Mouse (Mus musculus): ENCODE measurements at regions not wholly inside any gene's neighbourhood (a gene's known extent, or its start where the extent isn't known, plus 50 kb on each side); places are given as distances from the start of the nearest gene placed in this dataset.

DNA sequence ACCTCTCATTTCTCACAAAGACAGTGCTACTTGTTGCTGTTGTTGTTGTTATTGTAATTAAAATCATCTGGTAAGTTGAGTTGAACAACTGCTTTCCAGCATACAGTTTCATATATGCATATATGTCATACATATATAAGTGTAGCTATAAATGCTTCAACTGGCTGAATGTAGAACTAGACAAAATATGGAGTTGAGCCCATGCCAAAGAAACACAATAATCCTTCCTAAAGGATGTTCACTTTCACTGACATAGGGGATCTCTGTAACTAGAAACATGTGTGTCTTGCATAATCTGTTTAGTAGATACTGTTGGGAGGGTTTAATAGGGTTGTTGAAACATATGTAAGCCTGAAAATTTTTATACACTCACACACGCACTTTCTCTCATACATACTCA lies 247.9 kb downstream of the Rfpl4b start:
- H3K9me3 ChIP-seq (replicated peaks) = no peaks in the 10 kb centered on the region
- no peak overlapping the region for H3K27ac ChIP-seq (replicated peaks)
- H3K9ac ChIP-seq = no peak overlapping the region
- H3K4me2 ChIP-seq = no peak overlapping the region
- no peaks in the 10 kb centered on the region for H3K4me1 ChIP-seq (replicated peaks)
- no peaks in the 10 kb centered on the region for H3K27me3 ChIP-seq
- no peak for ATAC-seq (ENCODE audit: insufficient read depth)
- WGBS (ENCODE audit: insufficient replicate concordance) = 66% methylated on average over 1 of the region's 1 CpGs
- H3K36me3 ChIP-seq (replicated peaks) = no peaks in the 10 kb centered on the region
- no peak overlapping the region for H3K4me3 ChIP-seq (replicated peaks)

DNA sequence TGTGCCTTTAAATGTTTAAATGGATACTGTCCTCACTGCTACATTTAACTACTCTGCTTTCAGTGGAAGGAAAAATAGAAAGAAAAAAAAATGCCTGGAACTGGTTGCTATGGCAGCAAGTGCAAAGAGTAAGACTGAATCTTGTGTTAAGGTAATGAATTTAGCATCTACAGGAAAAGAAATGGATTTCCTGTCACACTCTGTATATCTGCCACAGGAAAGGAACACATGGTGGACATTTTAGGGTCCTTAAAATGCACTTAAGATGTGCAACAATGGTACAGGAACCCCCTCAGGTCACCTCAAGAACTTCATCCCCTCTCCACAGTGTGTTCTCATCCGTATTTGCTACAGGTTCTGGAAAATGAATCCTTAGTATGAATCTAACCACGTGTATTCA lies 248.4 kb downstream of the Rfpl4b start:
- no peaks in the 10 kb centered on the region for H3K9me3 ChIP-seq (replicated peaks)
- no peaks in the 10 kb centered on the region for H3K27me3 ChIP-seq
- H3K27ac ChIP-seq (replicated peaks) = no peak overlapping the region
- no peaks in the 10 kb centered on the region for H3K36me3 ChIP-seq (replicated peaks)
- no peak overlapping the region for H3K4me2 ChIP-seq
- H3K4me1 ChIP-seq (replicated peaks) = no peaks in the 10 kb centered on the region
- H3K4me3 ChIP-seq (replicated peaks) = no peak overlapping the region
- WGBS (ENCODE audit: insufficient replicate concordance) = 29% methylated on average over 2 of the region's 2 CpGs
- H3K9ac ChIP-seq = no peak overlapping the region
- no peak for ATAC-seq (ENCODE audit: insufficient read depth)

DNA sequence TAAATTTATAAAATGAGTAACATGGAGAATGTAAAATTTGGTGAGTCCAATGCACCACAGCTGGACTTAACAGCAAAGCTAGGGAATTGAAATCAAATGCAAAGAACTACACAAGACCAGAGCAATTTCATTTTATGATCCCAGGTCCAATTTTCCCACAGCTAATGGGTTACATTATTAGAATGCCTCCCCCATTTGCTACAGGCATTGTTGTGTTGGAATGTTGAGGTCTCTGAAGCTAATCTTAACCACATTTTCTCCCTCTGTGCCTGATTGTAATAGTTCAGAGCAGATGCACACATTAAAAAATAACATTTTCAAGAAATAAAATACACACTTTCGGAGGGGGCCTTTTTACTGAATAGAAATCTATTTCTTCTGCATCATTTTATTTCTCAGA lies 254.3 kb downstream of the Rfpl4b start:
- H3K36me3 ChIP-seq (replicated peaks) = no peaks in the 10 kb centered on the region

DNA sequence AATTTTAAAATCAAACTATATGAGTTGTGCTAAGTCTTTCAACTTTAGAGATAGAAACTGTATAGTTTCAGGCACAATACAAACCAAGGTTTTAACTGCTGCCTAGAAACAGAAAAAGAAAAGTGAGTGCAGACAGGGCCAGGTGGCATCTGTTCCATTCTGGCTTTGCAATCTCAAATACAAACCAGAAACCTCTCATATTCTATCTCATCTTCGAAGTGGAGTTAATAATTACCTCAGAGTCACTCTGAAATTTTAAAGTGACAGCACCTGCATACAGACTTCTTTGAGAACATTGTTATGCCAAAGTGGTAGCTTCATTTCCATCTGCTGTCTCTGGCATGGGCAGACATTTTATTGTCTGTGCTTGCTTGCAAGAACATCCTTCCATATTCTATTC lies 255.2 kb downstream of the Rfpl4b start:
- no peak overlapping the region for H3K4me3 ChIP-seq (replicated peaks)
- no peaks in the 10 kb centered on the region for H3K4me1 ChIP-seq (replicated peaks)
- no peaks in the 10 kb centered on the region for H3K27me3 ChIP-seq
- H3K4me2 ChIP-seq = no peak overlapping the region
- WGBS (ENCODE audit: insufficient replicate concordance) = 48% methylated on average over 1 of the region's 1 CpGs
- H3K9ac ChIP-seq = no peak overlapping the region
- no peaks in the 10 kb centered on the region for H3K36me3 ChIP-seq (replicated peaks)
- no peak overlapping the region for H3K27ac ChIP-seq (replicated peaks)
- no peak for ATAC-seq (ENCODE audit: insufficient read depth)
- H3K9me3 ChIP-seq (replicated peaks) = no peaks in the 10 kb centered on the region

More for the DNA sequence above, 254.3 kb downstream of the Rfpl4b start:
- Histone ChIP-seq H3K9me3 (replicated peaks) (no peaks in the 10 kb centered on the region), H3K4me3 (replicated peaks) (no peak overlapping the region), H3K9ac (no peak overlapping the region), H3K27me3 (no peaks in the 10 kb centered on the region), H3K4me2 (no peak overlapping the region), H3K4me1 (replicated peaks) (no peaks in the 10 kb centered on the region), H3K27ac (replicated peaks) (no peak overlapping the region)
- ATAC-seq (ENCODE audit: insufficient read depth) = no peak
- WGBS (ENCODE audit: insufficient replicate concordance) = 55% methylated on average over 1 of the region's 1 CpGs

DNA sequence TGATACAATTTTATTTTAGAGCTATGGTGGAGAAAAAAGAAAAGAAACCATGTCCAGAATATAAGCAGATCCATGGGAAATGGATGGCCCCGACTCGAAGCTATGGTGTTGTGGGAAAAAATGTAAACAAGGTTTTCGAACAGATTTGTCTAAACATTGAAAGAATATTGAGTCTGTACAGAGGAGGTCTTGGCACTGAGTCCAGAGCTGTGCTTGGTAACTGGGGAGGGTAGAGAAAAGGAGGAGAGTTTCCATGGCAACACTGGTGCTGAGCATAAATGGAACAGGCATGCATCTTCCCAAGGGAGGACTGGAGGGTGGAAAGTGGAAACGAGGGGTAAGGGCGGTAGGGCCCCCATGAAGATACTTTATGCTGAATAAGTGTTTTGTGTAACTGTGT lies 266.5 kb downstream of the Rfpl4b start:
- Histone ChIP-seq H3K27me3 (no peaks in the 10 kb centered on the region), H3K27ac (replicated peaks) (no peak overlapping the region)
- no peak for ATAC-seq (ENCODE audit: insufficient read depth)

DNA sequence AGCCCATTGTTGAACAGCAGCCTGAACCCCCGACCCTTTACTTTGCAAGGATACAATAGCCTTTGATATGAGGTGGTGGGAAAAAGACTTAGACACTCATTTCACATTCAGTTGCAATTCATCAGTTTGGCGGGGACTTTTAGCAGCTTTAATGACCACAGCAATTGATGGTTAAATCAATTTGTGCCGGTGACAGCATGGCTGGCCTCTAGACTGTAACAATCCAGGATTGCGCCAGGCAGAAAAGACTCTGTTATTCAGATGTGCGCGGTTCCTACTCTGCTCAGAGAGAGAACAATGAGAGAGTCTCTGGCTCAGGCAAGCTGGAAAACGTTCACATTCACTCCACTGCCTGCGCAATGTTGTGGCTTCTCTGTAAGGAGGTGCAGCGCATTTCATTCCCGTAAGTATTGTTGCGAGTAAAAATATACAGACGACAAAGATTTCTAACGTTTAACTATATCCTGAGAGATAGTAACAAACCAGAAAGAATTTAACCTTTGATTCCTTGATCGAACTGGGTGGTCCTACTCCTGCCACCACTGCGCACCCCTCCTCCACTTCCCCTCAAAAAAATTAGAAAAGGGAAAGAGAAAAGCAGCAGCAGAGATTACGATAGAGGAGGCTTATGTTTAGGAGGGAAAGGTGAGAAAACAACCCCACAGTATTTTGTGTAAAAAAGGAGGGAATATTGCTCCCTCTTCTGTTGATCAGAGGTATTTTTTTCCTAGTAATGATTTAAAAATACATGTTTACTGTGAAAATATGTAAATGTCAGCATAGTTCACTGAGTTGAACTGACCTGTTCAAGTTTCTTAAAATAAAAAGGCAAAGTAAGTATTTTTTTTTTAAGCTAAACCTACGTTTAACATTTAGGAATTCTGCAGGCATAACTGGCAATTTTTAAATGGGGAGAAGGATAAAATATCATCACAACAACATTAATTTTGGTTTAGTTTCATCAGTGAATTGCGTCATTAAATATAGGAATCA lies 267.6 kb downstream of the Rfpl4b start:
- no peak overlapping the region for H3K27ac ChIP-seq (replicated peaks)
- H3K27me3 ChIP-seq = no peaks in the 10 kb centered on the region
- H3K9ac ChIP-seq = no peak overlapping the region
- no peaks in the 10 kb centered on the region for H3K36me3 ChIP-seq (replicated peaks)
- ATAC-seq (ENCODE audit: insufficient read depth) = no peak
- no peaks in the 10 kb centered on the region for H3K4me1 ChIP-seq (replicated peaks)
- H3K9me3 ChIP-seq (replicated peaks) = no peaks in the 10 kb centered on the region
- no peak overlapping the region for H3K4me3 ChIP-seq (replicated peaks)
- H3K4me2 ChIP-seq = peak overlapping the region; percentile 27; the same call in 1 of the 2 replicates
- WGBS (ENCODE audit: insufficient replicate concordance) = 19% methylated on average over 18 of the region's 18 CpGs

More for the DNA sequence above, 266.5 kb downstream of the Rfpl4b start:
- Histone ChIP-seq H3K4me2 (no peak overlapping the region), H3K4me1 (replicated peaks) (no peaks in the 10 kb centered on the region), H3K9ac (no peak overlapping the region), H3K4me3 (replicated peaks) (no peak overlapping the region), H3K36me3 (replicated peaks) (no peaks in the 10 kb centered on the region), H3K9me3 (replicated peaks) (no peaks in the 10 kb centered on the region)
- 61% methylated on average over 5 of the region's 5 CpGs for WGBS (ENCODE audit: insufficient replicate concordance)

DNA sequence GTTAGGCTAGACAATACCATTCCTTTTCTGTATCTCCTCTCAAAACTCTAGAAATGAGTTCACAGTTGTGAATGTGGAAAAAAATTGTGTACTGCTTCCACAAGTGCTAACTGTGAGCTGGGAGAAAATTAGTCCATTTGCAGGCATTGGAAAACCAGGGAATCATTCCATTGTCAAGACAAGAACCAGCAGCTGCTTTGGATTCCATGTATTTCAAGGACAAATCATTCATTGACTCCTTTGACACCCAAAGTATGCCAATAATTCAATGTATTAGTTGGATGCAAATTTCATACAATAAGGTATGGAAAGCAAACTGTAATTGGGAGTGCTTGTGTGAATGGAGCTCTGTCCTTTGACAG lies 268.3 kb downstream of the Rfpl4b start:
- H3K27ac ChIP-seq (replicated peaks) = no peak overlapping the region
- no peaks in the 10 kb centered on the region for H3K27me3 ChIP-seq
- no peak overlapping the region for H3K4me3 ChIP-seq (replicated peaks)
- H3K36me3 ChIP-seq (replicated peaks) = no peaks in the 10 kb centered on the region
- H3K9me3 ChIP-seq (replicated peaks) = no peaks in the 10 kb centered on the region
- ATAC-seq (ENCODE audit: insufficient read depth) = no peak
- H3K4me1 ChIP-seq (replicated peaks) = no peaks in the 10 kb centered on the region
- no peak overlapping the region for H3K4me2 ChIP-seq
- H3K9ac ChIP-seq = no peak overlapping the region

DNA sequence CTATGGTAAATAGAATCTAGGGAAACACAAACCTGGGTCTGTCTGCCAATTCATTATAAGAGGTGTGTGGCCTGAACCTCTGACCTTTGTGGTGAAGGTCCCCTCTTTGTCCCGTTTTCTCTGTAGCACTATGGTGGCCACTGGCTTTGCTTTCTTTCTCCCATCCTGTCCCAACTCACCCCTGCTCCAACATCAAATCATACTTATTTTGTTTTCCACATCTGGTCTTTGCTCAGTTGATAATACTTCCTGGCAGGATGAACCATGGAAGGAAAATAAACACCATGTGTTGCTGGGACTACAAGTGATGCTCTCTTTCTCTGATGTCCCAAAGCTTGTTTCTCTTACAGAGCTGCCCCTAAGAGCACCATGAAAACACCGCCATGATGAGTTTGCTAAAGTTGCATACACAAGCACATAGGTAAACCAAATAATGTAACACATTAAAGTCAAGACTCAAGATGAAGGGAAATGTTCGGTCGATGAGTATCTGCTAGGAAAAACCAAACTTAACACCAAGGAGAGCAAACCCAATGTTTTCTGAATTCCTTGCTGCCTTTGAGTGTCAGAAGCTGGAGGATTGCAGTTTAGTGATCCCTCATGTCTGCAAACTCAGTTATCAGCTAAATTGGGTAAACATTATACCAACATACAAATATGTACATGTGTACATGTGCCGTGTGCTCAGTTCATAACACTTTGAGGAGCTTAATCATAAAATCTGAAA lies 269.1 kb downstream of the Rfpl4b start:
- no peaks in the 10 kb centered on the region for H3K36me3 ChIP-seq (replicated peaks)
- no peak overlapping the region for H3K27ac ChIP-seq (replicated peaks)
- no peaks in the 10 kb centered on the region for H3K4me1 ChIP-seq (replicated peaks)
- ATAC-seq (ENCODE audit: insufficient read depth) = no peak
- no peak overlapping the region for H3K4me2 ChIP-seq
- H3K9me3 ChIP-seq (replicated peaks) = no peaks in the 10 kb centered on the region
- WGBS (ENCODE audit: insufficient replicate concordance) = 60% methylated on average over 5 of the region's 5 CpGs
- no peak overlapping the region for H3K9ac ChIP-seq
- H3K4me3 ChIP-seq (replicated peaks) = no peak overlapping the region
- no peaks in the 10 kb centered on the region for H3K27me3 ChIP-seq

DNA sequence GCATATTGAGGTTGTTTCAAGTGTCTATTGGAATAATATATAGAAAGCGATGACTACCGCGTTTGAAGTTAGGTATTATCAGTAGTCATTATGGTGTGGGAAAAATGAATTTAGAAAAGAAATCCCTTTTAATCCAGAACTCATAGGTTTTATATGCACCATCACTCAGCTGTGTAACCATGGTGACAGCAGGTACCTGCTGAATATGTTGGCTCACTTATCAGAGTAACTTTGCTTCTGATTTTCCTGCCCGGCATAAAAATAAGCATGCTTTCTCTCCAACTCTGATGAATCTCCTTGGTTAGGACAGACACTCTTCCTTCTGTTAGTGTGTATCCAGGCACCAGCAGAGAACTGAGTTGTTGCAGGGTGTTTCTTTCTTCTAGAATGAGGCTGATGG lies 281.5 kb downstream of the Rfpl4b start:
- WGBS (ENCODE audit: insufficient replicate concordance) = 73% methylated on average over 4 of the region's 4 CpGs

DNA sequence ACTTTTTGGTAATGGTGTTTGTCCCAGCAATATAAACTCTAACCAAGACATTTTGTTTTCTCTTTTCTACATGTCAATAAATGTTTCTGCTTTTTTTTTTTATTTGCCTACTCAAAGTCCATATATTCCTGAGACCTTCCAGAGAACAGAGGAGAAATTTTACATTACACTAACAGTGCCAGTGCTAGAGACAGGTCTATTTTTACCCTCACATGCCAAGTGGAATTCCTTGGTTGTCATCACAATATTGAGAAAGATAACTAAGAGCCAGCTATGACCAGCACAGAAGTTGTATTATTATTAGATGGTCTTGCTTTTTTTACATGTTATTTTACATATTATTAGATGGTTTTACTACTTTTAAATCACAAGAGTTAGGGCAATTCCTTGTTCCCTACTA lies 282.8 kb downstream of the Rfpl4b start:
- no peak overlapping the region for H3K27ac ChIP-seq (replicated peaks)
- ATAC-seq (ENCODE audit: insufficient read depth) = no peak
- H3K9ac ChIP-seq = no peak overlapping the region
- no peaks in the 10 kb centered on the region for H3K9me3 ChIP-seq (replicated peaks)
- H3K4me1 ChIP-seq (replicated peaks) = no peaks in the 10 kb centered on the region
- no peak overlapping the region for H3K4me3 ChIP-seq (replicated peaks)
- no peaks in the 10 kb centered on the region for H3K27me3 ChIP-seq
- no peaks in the 10 kb centered on the region for H3K36me3 ChIP-seq (replicated peaks)
- no peak overlapping the region for H3K4me2 ChIP-seq

More for the DNA sequence above, 281.5 kb downstream of the Rfpl4b start:
- Histone ChIP-seq H3K36me3 (replicated peaks) (no peaks in the 10 kb centered on the region), H3K4me2 (no peak overlapping the region), H3K27me3 (no peaks in the 10 kb centered on the region), H3K4me1 (replicated peaks) (no peaks in the 10 kb centered on the region), H3K9me3 (replicated peaks) (no peaks in the 10 kb centered on the region), H3K27ac (replicated peaks) (no peak overlapping the region), H3K9ac (no peak overlapping the region), H3K4me3 (replicated peaks) (no peak overlapping the region)
- ATAC-seq (ENCODE audit: insufficient read depth) = no peak

DNA sequence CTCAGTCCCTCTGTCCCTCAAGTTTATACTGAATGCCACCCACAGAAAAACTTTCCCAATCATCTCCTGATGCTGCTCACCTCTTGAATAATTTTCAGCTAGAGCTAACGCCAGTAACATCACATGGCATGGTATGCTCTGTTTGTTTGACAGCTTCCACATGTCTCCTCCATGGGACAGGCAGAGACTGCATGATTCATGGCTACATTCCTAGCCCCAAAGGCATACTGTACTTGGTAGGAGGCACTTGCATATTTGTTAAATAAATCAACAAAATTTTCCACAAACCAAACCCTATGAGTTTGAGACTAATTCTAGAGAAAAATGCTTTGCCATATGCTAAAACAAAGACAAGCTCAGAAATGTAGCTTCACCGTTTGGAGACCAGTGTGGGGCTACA lies 304.9 kb downstream of the Rfpl4b start:
- Histone ChIP-seq H3K4me1 (replicated peaks) (no peaks in the 10 kb centered on the region), H3K27ac (replicated peaks) (no peak overlapping the region), H3K9ac (no peak overlapping the region), H3K27me3 (no peaks in the 10 kb centered on the region), H3K36me3 (replicated peaks) (no peaks in the 10 kb centered on the region), H3K4me2 (no peak overlapping the region), H3K9me3 (replicated peaks) (no peaks in the 10 kb centered on the region), H3K4me3 (replicated peaks) (no peak overlapping the region)
- WGBS (ENCODE audit: insufficient replicate concordance) = 44% methylated on average over 2 of the region's 2 CpGs
- ATAC-seq (ENCODE audit: insufficient read depth) = no peak

Measured in liver, embryonic 15.5 days (tissue).